Mouse (Mus musculus) ES-E14 (cell line): ENCODE results near the gene Derl3. TPM values are rescaled to one million over a fixed set of nuclear protein-coding genes. Genes with fewer than 3 reads are reported as not detected.
"Not testable (repeated sequence)": the region's sequence is repeated elsewhere in the genome, so short reads cannot be mapped to it uniquely, and the experiment has no call there.

Experiments used
- DNase-seq: peaks from one replicate; pipeline ENCODE4 v3.0.0-alpha.2; 2013; ENCODE audit warnings: low read depth, low spot score
- H3K27ac ChIP-seq: 2 replicates; pipeline ENCODE4 v1.5.1; 2012; ENCODE audit warnings: low read depth, mild to moderate bottlenecking, low read length, moderate library complexity, mixed read lengths; ENCODE audit not compliant: poor library complexity, insufficient read depth, severe bottlenecking
- H3K36me3 ChIP-seq: 2 replicates; pipeline ENCODE4 v1.6.1; 2012; ENCODE audit warnings: mild to moderate bottlenecking, low read length, moderate library complexity, mixed read lengths; ENCODE audit not compliant: control insufficient read depth, poor library complexity, insufficient read depth, severe bottlenecking
- H3K4me1 ChIP-seq, 2 experiments: fragments of 150-350 bp in 1 of 2; sonication (generic) in 1 of 2; 2 replicates each; pipeline ENCODE4 v1.6.1; 2012; ENCODE audit warnings: low read length in 2 of 2, mild to moderate bottlenecking in 1 of 2, mixed read lengths in 1 of 2; ENCODE audit not compliant: control insufficient read depth in 2 of 2, insufficient read depth in 2 of 2, poor library complexity in 1 of 2
- H3K4me3 ChIP-seq, 2 experiments: fragments of 150-350 bp in 1 of 2; sonication (generic) in 1 of 2; 2 replicates each; pipeline ENCODE4 v1.5.1; 2012; ENCODE audit warnings: low read length in 2 of 2, low read depth in 1 of 2, mild to moderate bottlenecking in 1 of 2, mixed read lengths in 1 of 2; ENCODE audit not compliant: insufficient read depth in 1 of 2, poor library complexity in 1 of 2, severe bottlenecking in 1 of 2
- H3K9ac ChIP-seq: 2 replicates; pipeline ENCODE4 v1.6.1; 2012; ENCODE audit warnings: low read depth, mild to moderate bottlenecking, low read length, mixed read lengths; ENCODE audit not compliant: poor library complexity, insufficient read depth, severe bottlenecking
- H3K9me3 ChIP-seq: fragments of 150-350 bp; sonication (generic); 2 replicates; pipeline ENCODE4 v1.6.1; 2012; ENCODE audit warnings: low read depth, mild to moderate bottlenecking, low read length; ENCODE audit not compliant: control insufficient read depth, insufficient read depth
- CHD2 ChIP-seq: IDR thresholded peaks from 2 replicates; pipeline ENCODE4 v1.6.1; 2014; ENCODE audit warnings: mild to moderate bottlenecking, low read depth, low read length, inconsistent platforms
- HCFC1 ChIP-seq: IDR thresholded peaks from 2 replicates; pipeline ENCODE4 v1.6.1; 2012; ENCODE audit warnings: low read length, inconsistent platforms, borderline replicate concordance; ENCODE audit not compliant: insufficient read depth
- MAFK ChIP-seq: IDR thresholded peaks from 2 replicates; pipeline ENCODE4 v1.6.1; 2014; ENCODE audit warnings: mild to moderate bottlenecking, low read depth, low read length, inconsistent platforms; ENCODE audit not compliant: insufficient read depth
- ZC3H11A ChIP-seq: IDR thresholded peaks from 2 replicates; pipeline ENCODE4 v1.6.1; 2012; ENCODE audit warnings: low read depth, mild to moderate bottlenecking, inconsistent platforms, low read length, borderline replicate concordance
- ZNF384 ChIP-seq: IDR thresholded peaks from 2 replicates; pipeline ENCODE4 v1.6.1; 2012; ENCODE audit warnings: low read depth, low read length, inconsistent platforms
- in situ Hi-C, 2 experiments: fragments of 600-800 bp; cut with MboI; formaldehyde crosslinking; loops; one replicate each; pipeline ENCODE4 v1.15.1; 2025; ENCODE audit warnings: low sequenced_read_pairs in 2 of 2, inconsistent platforms in 1 of 2; ENCODE audit not compliant: unreplicated experiment in 2 of 2
- total RNA-seq: library from RNA; depleted of rRNA; stranded (reverse); fragments of 300-350 nt; gene quantifications from 2 replicates; pipeline ENCODE4 v1.2.3, GENCODE M21; 2012

The Derl3 gene
- total RNA-seq, 1 experiment = 19.9 TPM

DNA sequence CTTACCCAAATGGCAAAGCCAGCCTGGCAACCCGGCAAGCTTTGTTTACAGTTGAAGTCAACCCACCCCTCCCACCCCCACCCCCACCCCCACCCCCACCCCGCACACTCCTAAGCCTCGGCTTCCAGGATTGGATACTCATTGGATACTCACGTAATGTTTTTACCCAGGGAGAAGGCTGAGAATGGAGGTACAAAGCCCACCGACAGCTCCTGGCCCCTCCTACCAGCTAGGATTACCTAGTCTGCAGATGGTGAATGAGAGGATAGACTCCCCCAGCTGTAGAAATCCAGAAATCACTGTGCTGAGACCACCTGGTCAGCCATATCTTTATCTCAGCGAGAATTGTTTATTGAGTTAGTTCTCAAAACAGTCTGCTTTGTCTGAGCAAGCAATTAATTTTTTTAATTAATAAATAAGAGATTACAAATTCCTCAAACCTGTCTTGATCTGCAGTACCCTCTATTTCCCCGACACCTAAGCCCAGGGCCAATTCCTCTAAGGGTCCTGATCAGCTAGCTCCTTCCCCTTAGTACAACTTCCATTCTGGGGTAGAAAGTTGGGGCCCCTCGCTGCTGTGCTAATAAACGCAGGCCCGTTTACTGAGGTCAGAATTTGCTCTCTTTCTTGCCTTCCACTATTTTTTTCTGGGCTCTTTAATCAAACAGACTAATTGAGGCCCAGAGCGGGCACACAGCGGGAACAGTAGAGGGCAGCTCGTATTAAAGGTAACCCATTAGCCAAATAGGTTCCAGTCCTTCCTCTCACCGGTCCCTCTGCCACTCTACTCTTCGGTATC, 10.6 kb upstream of the Derl3 start:
- TF ChIP-seq CHD2 (no peak), HCFC1 (no peak), ZC3H11A (no peak), MAFK (no peak), ZNF384 (no peak)
- no peaks in the 10 kb centered on the region for H3K36me3 ChIP-seq
- DNase-seq = no peak
- no peaks in the 10 kb centered on the region for H3K9me3 ChIP-seq
- in situ Hi-C loops = no loop called here
- H3K4me1 ChIP-seq = peaks cover 9% of the 10 kb centered on the region in 2 experiments
- H3K27ac ChIP-seq = peak overlapping the region; percentile 97
- peak overlapping the region; percentile 78 for H3K9ac ChIP-seq
- peak overlapping the region; percentile 47 to 64 for H3K4me3 ChIP-seq

DNA sequence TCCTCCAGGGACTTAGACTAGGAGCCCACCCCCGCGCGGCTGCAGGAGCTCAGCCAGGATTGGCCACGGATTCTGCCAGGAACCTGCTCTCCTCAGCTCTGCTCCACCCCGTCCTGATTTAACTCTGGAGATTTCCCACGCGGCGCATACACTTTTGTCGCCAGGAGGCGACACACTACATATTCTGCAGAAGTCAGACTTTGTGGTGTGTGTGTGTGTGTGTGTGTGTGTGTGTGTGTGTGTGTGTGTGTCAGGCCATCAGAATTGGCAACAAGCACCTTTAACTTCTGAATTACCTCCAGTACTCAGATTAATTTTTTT, 10.0 kb upstream of the Derl3 start:
- TF ChIP-seq ZC3H11A (no peak), MAFK (no peak), ZNF384 (no peak), HCFC1 (no peak), CHD2 (no peak)
- Histone ChIP-seq H3K4me3 (peak overlapping the region; percentile 47 to 64), H3K27ac (peak overlapping the region; percentile 90), H3K4me1 (peaks cover 9 to 12% of the 10 kb centered on the region in 2 experiments), H3K36me3 (no peaks in the 10 kb centered on the region), H3K9ac (peak overlapping the region; percentile 78), H3K9me3 (no peaks in the 10 kb centered on the region)
- peak; percentile 87 for DNase-seq
- in situ Hi-C loops = no loop called here

DNA sequence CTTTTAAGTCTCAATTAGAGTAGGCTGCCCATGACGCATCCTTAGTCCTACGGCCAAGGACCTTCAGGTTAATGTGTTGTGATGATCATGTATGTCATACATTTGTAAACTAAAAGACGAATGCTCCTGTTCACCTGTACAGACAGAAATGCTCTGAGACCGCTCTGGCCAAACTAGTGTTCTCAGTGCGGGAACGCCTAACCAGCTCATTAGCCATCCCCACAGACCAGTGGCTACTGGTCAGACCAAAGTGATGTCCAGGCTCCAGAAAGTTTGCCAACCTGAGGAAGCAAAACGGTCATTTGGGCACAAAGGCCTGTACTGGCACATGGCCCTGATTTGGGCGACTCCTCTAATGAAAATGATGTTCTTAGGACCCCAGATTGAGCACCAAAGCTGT, 8.5 kb upstream of the Derl3 start:
- Histone ChIP-seq H3K9me3 (no peaks in the 10 kb centered on the region), H3K4me3 (no peak overlapping the region), H3K9ac (no peak overlapping the region), H3K36me3 (no peaks in the 10 kb centered on the region), H3K27ac (no peak overlapping the region), H3K4me1 (peaks cover 10 to 23% of the 10 kb centered on the region in 2 experiments)
- no peak for TF ChIP-seq MAFK
- no peak for TF ChIP-seq HCFC1
- TF ChIP-seq ZC3H11A = no peak
- TF ChIP-seq ZNF384 = no peak
- no peak for TF ChIP-seq CHD2
- in situ Hi-C loops = no loop called here
- no peak for DNase-seq

DNA sequence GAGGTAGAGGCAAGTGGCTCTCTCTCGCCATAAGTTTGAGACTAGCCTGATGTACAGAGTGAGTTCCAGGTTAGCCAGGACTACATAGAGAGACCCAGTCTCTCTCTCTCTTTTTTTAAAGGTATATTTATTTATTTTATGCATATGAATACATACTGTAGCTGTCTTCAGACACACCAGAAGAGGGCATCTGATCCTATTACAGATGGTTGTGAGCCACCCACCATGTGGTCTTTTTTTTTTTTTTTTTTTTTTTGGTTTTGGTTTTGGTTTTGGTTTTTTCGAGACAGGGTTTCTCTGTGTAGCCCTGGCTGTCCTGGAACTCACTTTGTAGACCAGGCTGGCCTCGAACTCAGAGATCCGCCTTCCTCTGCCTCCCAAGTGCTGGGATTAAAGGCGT, 5.7 kb upstream of the Derl3 start:
- DNase-seq, H3K36me3 ChIP-seq, H3K9ac ChIP-seq, H3K4me3 ChIP-seq, in situ Hi-C loops, H3K9me3 ChIP-seq, H3K27ac ChIP-seq: not testable (repeated sequence)
- H3K4me1 ChIP-seq = peaks cover 2 to 16% of the 10 kb centered on the region in 2 experiments
